Mouse (Mus musculus) testis, adult 2 months (tissue): Measurements from ENCODE around the gene Xpot.

Experiments
- CTCF ChIP-seq: fragments of 200-500 bp; IDR thresholded peaks from 2 replicates; pipeline ENCODE4 v1.5.1; 2012; ENCODE audit warnings: low read depth, mild to moderate bottlenecking, inconsistent platforms, low read length, moderate library complexity; ENCODE audit not compliant: control insufficient read depth, insufficient read depth, insufficient replicate concordance
- POLR2A ChIP-seq: fragments of 200-500 bp; IDR thresholded peaks from 2 replicates; pipeline ENCODE4 v1.6.1; 2012; ENCODE audit warnings: low read depth, mild to moderate bottlenecking, inconsistent platforms, low read length, moderate library complexity; ENCODE audit not compliant: control insufficient read depth

GRCm38 (mm10) chr10:121608177-121608576 is 18.0 kb downstream of the Xpot start:
- TF ChIP-seq CTCF (no peak), POLR2A (no peak)
